Mouse (Mus musculus): ENCODE measurements around the gene Rhobtb3.

DNA sequence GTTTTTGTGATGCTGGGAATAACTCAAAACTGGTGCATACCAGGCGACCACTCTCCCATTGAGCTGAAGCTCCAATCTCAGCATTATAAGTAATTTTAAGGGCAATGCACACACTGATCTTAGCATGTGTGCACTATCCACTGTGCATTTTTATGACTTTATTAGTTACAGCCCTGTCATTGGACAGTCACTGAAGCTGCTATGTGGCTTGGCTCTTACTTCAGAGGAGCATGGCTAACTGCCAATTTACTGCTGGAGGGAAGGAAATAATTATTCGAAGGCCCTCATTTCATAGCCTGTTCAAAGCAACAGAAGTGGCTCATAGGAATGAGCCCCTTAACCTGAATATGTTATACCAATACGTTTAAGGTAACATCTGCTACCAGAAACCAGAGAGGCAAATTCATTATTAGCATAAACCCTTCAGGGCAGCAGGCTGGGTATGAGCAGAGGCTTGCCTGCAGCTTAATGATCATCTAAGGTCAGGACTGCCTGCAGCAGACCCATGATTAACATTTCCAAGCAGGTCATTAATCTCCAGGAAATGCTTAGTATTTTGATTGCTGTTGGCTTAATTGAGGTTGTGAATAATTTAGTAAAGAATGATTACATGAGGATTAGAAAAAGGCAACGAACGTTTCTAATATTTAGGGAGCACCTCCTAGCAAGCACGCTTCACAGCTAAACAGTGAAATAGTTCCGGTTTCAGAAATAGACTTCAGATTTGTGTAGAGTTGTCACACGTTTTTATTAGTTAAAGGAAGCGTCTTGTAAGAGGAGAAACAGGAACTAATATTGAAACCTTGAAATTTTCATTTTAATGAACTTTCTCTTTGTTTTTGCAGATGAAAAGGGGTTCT lies 48.7 kb upstream of the Rhobtb3 start:
- TF ChIP-seq EP300 (IDR thresholded peaks at IDR 0.05; ENCODE audit: low read depth) (no peak), CTCF (IDR thresholded peaks at IDR 0.05; ENCODE audit: low read depth) (no peak)

All from liver, embryonic 14.5 days (tissue).